Mouse (Mus musculus) forebrain, embryonic 15.5 days (tissue): Measurements from ENCODE around the gene Ccdc88b. TPM values are rescaled to one million over a fixed set of nuclear protein-coding genes. Genes with fewer than 3 reads are reported as not detected.

Experiments used
- ATAC-seq: fragments of 200-750 bp; cut with Nextera tagmentation; replicated peaks from 2 replicates; pipeline ENCODE4 v1.8.0; 2017; ENCODE audit warnings: mild to moderate bottlenecking, moderate TSS enrichment, moderate library complexity
- H3K27ac ChIP-seq: fragments of 300-500 bp; sonication (generic); replicated peaks from 2 replicates; pipeline ENCODE4 v1.5.1; 2015; ENCODE audit warnings: mild to moderate bottlenecking, inconsistent platforms
- H3K27me3 ChIP-seq: fragments of 300-500 bp; sonication (generic); 2 replicates; pipeline ENCODE4 v1.6.1; 2015; ENCODE audit warnings: inconsistent platforms
- H3K36me3 ChIP-seq: fragments of 300-500 bp; sonication (generic); 2 replicates; pipeline ENCODE4 v1.6.1; 2015; ENCODE audit warnings: mild to moderate bottlenecking, inconsistent platforms
- H3K4me1 ChIP-seq: fragments of 300-500 bp; sonication (generic); 2 replicates; pipeline ENCODE4 v1.6.1; 2015; ENCODE audit warnings: inconsistent platforms
- H3K4me2 ChIP-seq: fragments of 300-500 bp; sonication (generic); replicated peaks from 2 replicates; pipeline ENCODE4 v1.6.1; 2015; ENCODE audit warnings: mild to moderate bottlenecking, inconsistent platforms
- H3K4me3 ChIP-seq: fragments of 300-500 bp; sonication (generic); 2 replicates; pipeline ENCODE4 v1.5.1; 2015; ENCODE audit warnings: mild to moderate bottlenecking, inconsistent platforms
- H3K9ac ChIP-seq: fragments of 300-500 bp; sonication (generic); replicated peaks from 2 replicates; pipeline ENCODE4 v1.6.1; 2015; ENCODE audit warnings: mild to moderate bottlenecking, inconsistent platforms
- H3K9me3 ChIP-seq: fragments of 300-500 bp; sonication (generic); 2 replicates; pipeline ENCODE4 v1.6.1; 2016; ENCODE audit warnings: inconsistent platforms
- WGBS: fragments of 180-500 bp; shearing (Covaris S2); methylation state at CpG from one replicate; pipeline ENCODE4 v1.1.7; 2015; ENCODE audit warnings: mixed read lengths; 5-methylcytosine and 5-hydroxymethylcytosine counted together
- polyA plus RNA-seq: library from polyadenylated mRNA; unstranded; fragments of >200 nt; fragmentation: Nextera tagmentation; extraction: Ambion mirVana; gene quantifications from 2 replicates; pipeline ENCODE4 v1.2.1, GENCODE M21; 2015

Ccdc88b gene
- polyA plus RNA-seq, 1 experiment from 2014 or later, result 0.71 TPM

- H3K27me3 ChIP-seq, result no peaks in the 10 kb centered on the region
- H3K27ac ChIP-seq, result no peak overlapping the region
- no peak overlapping the region for H3K9ac ChIP-seq
- H3K9me3 ChIP-seq, result no peaks in the 10 kb centered on the region
- H3K4me2 ChIP-seq, result peak overlapping the region; percentile 33
- H3K4me3 ChIP-seq, result peak overlapping the region; percentile 12
- no peaks in the 10 kb centered on the region for H3K36me3 ChIP-seq
- ATAC-seq, result peak; percentile 30; the same call in 1 of the 2 replicates
- peaks cover 20% of the 10 kb centered on the region for H3K4me1 ChIP-seq
- 10% methylated on average over 38 of the region's 38 CpGs for WGBS
Measured at GRCm38 (mm10) chr19:6855225-6856031, 2.6 kb downstream of the Ccdc88b start.

DNA sequence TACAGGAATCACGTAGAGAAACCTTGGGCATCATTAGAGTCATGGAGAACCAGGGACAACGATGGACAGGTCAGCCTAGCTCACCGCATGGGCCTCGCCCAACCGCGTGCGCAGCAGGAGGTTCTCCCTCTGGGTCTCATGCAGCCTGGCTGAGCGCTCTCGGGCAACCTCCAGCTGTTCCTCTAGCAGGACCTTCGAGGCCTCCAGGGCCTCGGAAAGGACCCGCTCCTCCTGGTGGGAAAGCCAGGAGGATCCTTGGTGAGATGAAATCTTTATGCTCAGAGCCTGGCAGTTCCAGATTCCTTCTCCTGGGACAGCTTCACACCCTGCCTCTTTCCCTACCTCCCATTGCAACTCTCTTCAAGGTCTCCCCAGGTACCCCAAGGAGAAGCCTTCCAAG, 3.4 kb downstream of the Ccdc88b start:
- Histone ChIP-seq H3K9me3 (no peaks in the 10 kb centered on the region), H3K4me1 (peaks cover 20% of the 10 kb centered on the region), H3K27me3 (no peaks in the 10 kb centered on the region), H3K27ac (no peak overlapping the region), H3K4me3 (no peak overlapping the region), H3K9ac (no peak overlapping the region), H3K36me3 (no peaks in the 10 kb centered on the region), H3K4me2 (no peak overlapping the region)
- ATAC-seq, result no peak
- 91% methylated on average over 12 of the region's 12 CpGs for WGBS

DNA sequence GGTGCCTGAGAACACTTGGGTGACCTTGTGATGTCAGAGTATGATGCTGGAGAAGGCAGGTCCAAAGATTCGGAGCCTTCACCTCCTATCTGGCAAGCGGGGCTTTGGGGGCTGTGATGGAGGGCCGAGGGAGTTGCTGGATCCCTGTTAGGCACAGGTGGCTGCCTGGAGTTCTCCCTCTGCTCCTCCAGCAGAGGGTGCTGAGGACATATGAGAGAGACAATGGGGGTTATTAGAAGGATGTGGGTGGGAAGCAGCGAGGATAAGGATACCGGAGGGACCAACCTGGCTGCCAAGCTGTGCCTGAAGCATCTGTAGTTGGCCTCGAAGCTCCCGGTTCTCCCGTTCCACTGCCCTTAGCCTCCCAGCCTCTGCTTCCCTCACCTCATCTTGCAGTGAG, 4.1 kb downstream of the Ccdc88b start:
- Histone ChIP-seq H3K36me3 (no peaks in the 10 kb centered on the region), H3K4me1 (peaks cover 20% of the 10 kb centered on the region), H3K27ac (no peak overlapping the region), H3K9ac (no peak overlapping the region), H3K27me3 (peaks cover 7% of the 10 kb centered on the region), H3K9me3 (no peaks in the 10 kb centered on the region), H3K4me3 (no peak overlapping the region), H3K4me2 (no peak overlapping the region)
- 86% methylated on average over 8 of the region's 8 CpGs for WGBS
- ATAC-seq, result no peak

GRCm38 (mm10) chr19:6852393-6853305, 5.4 kb downstream of the Ccdc88b start:
- Histone ChIP-seq H3K9ac (no peak overlapping the region), H3K9me3 (no peaks in the 10 kb centered on the region), H3K4me2 (no peak overlapping the region), H3K27me3 (peaks cover 19% of the 10 kb centered on the region), H3K4me3 (no peak overlapping the region), H3K27ac (no peak overlapping the region), H3K4me1 (peaks cover 24% of the 10 kb centered on the region), H3K36me3 (no peaks in the 10 kb centered on the region)
- WGBS, result 73% methylated on average over 21 of the region's 21 CpGs
- ATAC-seq, result no peak

GRCm38 (mm10) chr19:6851497-6851896, 6.5 kb downstream of the Ccdc88b start:
- ATAC-seq, result no peak
- H3K4me2 ChIP-seq, result no peak overlapping the region
- H3K9ac ChIP-seq, result no peak overlapping the region
- no peaks in the 10 kb centered on the region for H3K9me3 ChIP-seq
- H3K27ac ChIP-seq, result no peak overlapping the region
- H3K4me1 ChIP-seq, result peaks cover 20% of the 10 kb centered on the region
- no peak overlapping the region for H3K4me3 ChIP-seq
- H3K27me3 ChIP-seq, result peaks cover 22% of the 10 kb centered on the region
- H3K36me3 ChIP-seq, result no peaks in the 10 kb centered on the region
- WGBS, result 81% methylated on average over 3 of the region's 3 CpGs

DNA sequence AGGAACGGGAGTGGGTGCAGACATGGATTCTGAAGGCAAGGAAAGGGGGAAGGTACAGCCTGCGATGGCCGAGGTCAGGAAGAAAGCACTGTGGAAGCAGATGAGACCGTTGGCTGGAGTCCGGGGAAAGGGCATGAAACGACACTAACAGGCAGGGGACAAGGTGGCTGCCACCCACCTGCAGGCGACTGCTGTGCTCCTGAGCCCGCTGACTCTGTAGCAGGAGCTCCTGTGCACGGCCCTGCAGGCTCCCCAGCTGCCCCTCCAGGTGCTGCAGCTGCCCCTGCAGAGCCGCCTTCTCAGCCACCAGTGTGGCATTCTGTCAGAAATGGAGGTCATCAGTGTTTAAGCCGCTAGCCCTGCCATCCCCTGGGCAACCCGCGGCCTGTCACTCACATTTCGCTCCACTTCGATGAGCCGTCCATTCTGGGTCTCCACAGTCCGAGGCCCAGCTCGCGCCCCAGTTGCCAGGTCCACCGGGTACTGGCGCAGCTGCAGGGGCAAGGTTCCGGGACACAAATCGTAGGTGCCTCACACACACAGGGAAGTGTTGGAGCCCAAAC, 8.4 kb downstream of the Ccdc88b start:
- Histone ChIP-seq H3K27ac (no peak overlapping the region), H3K9me3 (no peaks in the 10 kb centered on the region), H3K36me3 (no peaks in the 10 kb centered on the region), H3K9ac (no peak overlapping the region), H3K4me3 (no peak overlapping the region), H3K4me2 (no peak overlapping the region), H3K27me3 (peaks cover 25% of the 10 kb centered on the region), H3K4me1 (0 out of 2 replicates have a peak, but pooled peaks cover 5% of the 10 kb centered on the region)
- 69% methylated on average over 23 of the region's 23 CpGs for WGBS
- no peak for ATAC-seq

DNA sequence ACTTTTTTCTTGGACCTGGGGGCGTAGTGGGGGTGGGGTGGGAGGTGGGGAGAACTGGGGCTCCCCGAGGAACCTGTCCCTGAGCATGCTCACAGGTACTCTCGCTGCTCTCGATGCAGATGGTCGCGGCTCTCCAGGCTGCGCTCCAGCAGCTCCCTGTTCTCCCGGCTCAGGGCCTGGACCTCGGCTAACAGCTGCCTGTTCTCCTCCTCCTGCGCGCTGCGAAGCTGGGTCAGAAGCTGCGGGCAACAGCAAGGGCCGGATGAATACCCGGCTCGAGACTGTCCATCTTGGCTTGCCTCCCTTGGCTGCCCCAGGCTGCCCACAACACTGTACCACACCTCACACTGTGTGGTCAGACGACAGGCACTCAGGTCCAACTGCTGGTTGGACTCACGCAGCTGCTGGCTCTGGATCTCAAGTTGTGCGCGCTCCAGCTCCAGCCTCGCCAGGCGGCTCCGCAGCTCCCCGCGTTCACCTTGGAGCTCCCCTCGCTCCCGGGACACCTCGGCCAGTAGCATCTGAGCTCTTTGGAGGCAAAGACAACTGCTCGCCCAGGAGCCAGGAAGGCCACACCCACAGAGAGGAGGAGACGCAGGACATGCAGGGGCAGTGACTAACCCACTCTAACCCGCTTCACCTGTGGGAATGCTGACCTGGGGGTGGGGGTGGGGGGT, 10.0 kb downstream of the Ccdc88b start:
- no peaks in the 10 kb centered on the region for H3K36me3 ChIP-seq
- 2% methylated on average over 31 of the region's 31 CpGs for WGBS
- H3K9ac ChIP-seq, result no peak overlapping the region
- H3K9me3 ChIP-seq, result no peaks in the 10 kb centered on the region
- 0 out of 2 replicates have a peak, but pooled peaks cover 5% of the 10 kb centered on the region for H3K4me1 ChIP-seq
- no peak overlapping the region for H3K27ac ChIP-seq
- ATAC-seq, result no peak
- H3K27me3 ChIP-seq, result peaks cover 25% of the 10 kb centered on the region
- peak overlapping the region; percentile 18 for H3K4me2 ChIP-seq
- H3K4me3 ChIP-seq, result no peak overlapping the region; the same call in 1 of the 2 replicates

GRCm38 (mm10) chr19:6846050-6846449, 12.0 kb downstream of the Ccdc88b start:
- no peaks in the 10 kb centered on the region for H3K9me3 ChIP-seq
- no peak overlapping the region for H3K4me3 ChIP-seq
- WGBS, result 67% methylated on average over 4 of the region's 4 CpGs
- no peak overlapping the region for H3K9ac ChIP-seq
- no peak overlapping the region for H3K4me2 ChIP-seq
- peaks cover 7% of the 10 kb centered on the region for H3K4me1 ChIP-seq
- no peaks in the 10 kb centered on the region for H3K36me3 ChIP-seq
- peaks cover 33% of the 10 kb centered on the region for H3K27me3 ChIP-seq
- 0 out of 2 replicates have a peak overlapping the region, but pooled peaks have one; percentile 13 for H3K27ac ChIP-seq
- no peak for ATAC-seq

DNA sequence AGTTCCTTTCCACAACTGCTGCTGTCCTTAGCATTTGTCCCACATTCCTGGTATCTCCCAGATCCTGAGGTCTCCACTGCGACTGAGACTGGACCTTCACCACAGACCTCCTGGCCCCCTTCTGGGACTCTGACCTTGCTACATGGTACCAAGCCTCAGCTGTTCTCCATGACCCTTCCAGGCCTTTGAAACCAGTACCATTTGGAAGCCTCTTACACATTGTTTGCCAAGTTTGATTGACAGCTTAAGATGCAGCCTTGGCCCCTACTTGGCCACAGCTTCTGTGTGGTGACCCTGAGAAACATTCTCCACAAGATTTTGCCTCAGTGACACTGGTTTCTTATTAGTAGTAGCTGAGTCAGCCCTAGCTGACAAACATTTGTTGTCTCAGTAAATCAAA, 15.7 kb downstream of the Ccdc88b start:
- Histone ChIP-seq H3K4me1 (peaks cover 23% of the 10 kb centered on the region), H3K9me3 (no peaks in the 10 kb centered on the region), H3K27ac (no peak overlapping the region), H3K4me2 (no peak overlapping the region), H3K36me3 (no peaks in the 10 kb centered on the region), H3K4me3 (no peak overlapping the region), H3K27me3 (peaks cover 20% of the 10 kb centered on the region), H3K9ac (no peak overlapping the region)
- WGBS, result 63% methylated on average over 1 of the region's 1 CpGs
- no peak for ATAC-seq

DNA sequence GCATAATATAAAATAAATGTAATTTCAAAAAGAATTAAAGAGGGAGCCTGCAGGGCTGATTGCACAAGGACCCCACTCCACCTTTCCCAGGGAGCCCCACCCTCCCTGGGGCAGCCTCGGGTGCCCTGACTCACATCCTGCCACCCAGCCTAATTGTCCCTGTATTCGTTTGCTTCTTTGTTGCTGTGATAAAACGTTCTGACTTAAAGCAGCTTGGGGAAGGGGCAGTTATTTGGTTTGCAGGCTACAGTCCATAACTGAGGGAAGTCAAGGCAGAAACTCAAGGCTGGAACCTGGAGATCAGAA, 16.8 kb downstream of the Ccdc88b start:
- Histone ChIP-seq H3K27ac (no peak overlapping the region), H3K4me3 (0 out of 2 replicates have a peak overlapping the region, but pooled peaks have one; percentile 63), H3K4me1 (peaks cover 23% of the 10 kb centered on the region), H3K9me3 (no peaks in the 10 kb centered on the region), H3K27me3 (peaks cover 20% of the 10 kb centered on the region), H3K4me2 (peak overlapping the region; percentile 100), H3K9ac (no peak overlapping the region), H3K36me3 (no peaks in the 10 kb centered on the region)
- 22% methylated on average over 3 of the region's 3 CpGs for WGBS
- ATAC-seq, result no peak

DNA sequence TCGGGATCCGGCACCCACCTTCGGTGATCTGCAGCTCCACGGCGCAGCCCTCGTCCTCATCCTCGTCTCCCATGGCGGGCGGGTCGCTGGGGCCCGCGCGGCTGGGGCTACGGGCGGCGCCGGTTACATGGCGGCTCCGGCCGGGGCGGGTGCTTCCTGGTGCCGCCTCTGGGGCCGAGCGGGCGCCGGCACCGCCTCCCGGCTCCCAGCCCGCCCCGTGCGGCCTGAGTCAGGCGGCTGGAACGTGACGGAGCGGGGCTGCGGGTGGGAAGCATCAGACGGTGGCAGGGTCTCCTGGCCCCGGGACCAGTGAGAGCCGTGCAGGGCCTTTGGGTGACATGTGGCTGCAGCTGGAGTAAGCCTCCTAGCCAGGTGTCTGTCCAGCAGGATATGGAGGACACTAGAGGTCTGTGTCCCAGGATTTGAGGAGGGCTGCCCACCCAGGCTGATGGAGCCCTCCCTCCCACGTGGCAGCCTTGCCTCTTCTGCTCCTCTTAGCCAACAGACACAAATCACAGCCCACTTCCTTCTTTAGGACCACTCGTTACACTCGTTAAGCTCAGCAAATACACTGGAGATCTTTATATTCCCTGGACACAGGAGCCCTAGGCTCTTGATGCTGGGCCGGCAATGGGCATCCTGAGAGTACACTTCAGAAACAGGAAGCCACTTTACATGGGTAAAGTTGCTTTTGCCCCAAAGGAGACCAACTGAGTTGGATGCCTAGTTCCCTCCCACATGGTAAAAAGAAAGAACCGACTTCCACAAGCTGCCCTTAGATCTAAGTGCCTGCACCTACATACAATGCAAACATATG, 17.3 kb downstream of the Ccdc88b start, which contains the start of gene Rps6ka4:
TSS of gene Rps6ka4 (minus strand) at position 162 of the 817 bp plus-strand sequence.
- Histone ChIP-seq H3K9ac (peak within 1 kb of the TSS; percentile 64), H3K4me2 (peak within 1 kb of the TSS; percentile 100), H3K9me3 (no peaks in the 10 kb centered on the region), H3K4me1 (peaks cover 23% of the 10 kb centered on the region), H3K36me3 (no peaks in the 10 kb centered on the region), H3K4me3 (peak within 1 kb of the TSS; percentile 63), H3K27ac (no peak within 1 kb of the TSS), H3K27me3 (peaks cover 20% of the 10 kb centered on the region)
- 1% methylated on average over 43 of the region's 44 CpGs for WGBS
- ATAC-seq, result peak; percentile 74
